ENCODE assay signal across 8 mouse cellular contexts in genomic region chr5:92841474-92841873, GRCm38 (mm10).
DNase-seq lines count a peak whose midpoint lies in the region.

No protein-coding gene starts in this region.

- peak; percentile 17 to 26 for DNase-seq in cerebellum, postnatal 10 days
- DNase-seq in cerebellum, postnatal 25 days: no peak
- peak; percentile 30 for DNase-seq in urinary bladder, postnatal 14 days (ENCODE audit: low spot score)
- DNase-seq in urinary bladder, postnatal 10 days (ENCODE audit: low spot score): no peak
- DNase-seq in layer of hippocampus, adult 8-10 months (ENCODE audit: low spot score in 2 of 2): peak; percentile 23 to 44
- DNase-seq in yolk sac, embryonic 10.5 days (ENCODE audit: low spot score): peak; percentile 32
- no peak for DNase-seq in adrenal gland, adult 18-20 months (ENCODE audit: low spot score in 2 of 2)
- DNase-seq in left cerebral cortex, adult 8-10 months (ENCODE audit: low spot score in 2 of 2): no peak

Comparison
In these comparisons a context has a peak if more than half of its experiments do, and no peak if none do; other contexts are left out.
1. DNase-seq: peak in cerebellum, postnatal 10 days (2 of 2), urinary bladder, postnatal 14 days (single experiment), layer of hippocampus, adult 8-10 months (2 of 2) and yolk sac, embryonic 10.5 days (single experiment); none in cerebellum, postnatal 25 days (0 of 2), urinary bladder, postnatal 10 days (single experiment), adrenal gland, adult 18-20 months (0 of 2) and left cerebral cortex, adult 8-10 months (0 of 2).